Mouse (Mus musculus) myocyte (in vitro differentiated cells): ENCODE measurements at regions not wholly inside any gene's neighbourhood (a gene's known extent, or its start where the extent isn't known, plus 50 kb on each side); places are given as distances from the start of the nearest gene placed in this dataset.

ENCODE experiments used
- H3K27me3 ChIP-seq: one replicate; pipeline ENCODE4 v1.6.1; 2011; ENCODE audit not compliant: control insufficient read depth, insufficient read depth, insufficient read length
- H3K36me3 ChIP-seq: one replicate; pipeline ENCODE4 v1.6.1; 2011; ENCODE audit not compliant: control insufficient read depth, insufficient read depth
- H3K4me2 ChIP-seq: one replicate; pipeline ENCODE4 v1.6.1; 2011; ENCODE audit warnings: low read depth, control low read depth
- H3K4me3 ChIP-seq: one replicate; pipeline ENCODE4 v1.5.1; 2011; ENCODE audit warnings: mild to moderate bottlenecking, control low read depth, moderate library complexity
- H3K79me2 ChIP-seq: one replicate; pipeline ENCODE4 v1.6.1; 2011; ENCODE audit not compliant: control insufficient read depth, insufficient read depth
- H3ac ChIP-seq: one replicate; pipeline ENCODE4 v1.6.1; 2011; ENCODE audit not compliant: control insufficient read depth, insufficient read length
- CEBPB ChIP-seq: IDR thresholded peaks from 2 replicates; pipeline ENCODE4 v1.6.1; 2011; ENCODE audit warnings: mild to moderate bottlenecking, moderate library complexity; ENCODE audit not compliant: poor library complexity, insufficient read depth, severe bottlenecking
- E2F4 ChIP-seq: IDR thresholded peaks from one replicate; pipeline ENCODE4 v1.6.1; 2011; ENCODE audit warnings: mild to moderate bottlenecking, control low read depth, moderate library complexity; ENCODE audit not compliant: insufficient read depth
- MAX ChIP-seq: IDR thresholded peaks from one replicate; pipeline ENCODE4 v1.6.1; 2011; ENCODE audit warnings: low read depth, mild to moderate bottlenecking, control low read depth
- MYOD1 ChIP-seq, 3 experiments: IDR thresholded peaks; one replicate each; pipeline ENCODE4 v1.6.1; 2011; ENCODE audit warnings: control low read depth in 2 of 3, low read depth in 2 of 3, mild to moderate bottlenecking in 2 of 3, moderate library complexity in 1 of 3; ENCODE audit not compliant: insufficient read length in 2 of 3, control insufficient read depth in 1 of 3
- MYOG ChIP-seq, 3 experiments: IDR thresholded peaks; one replicate each; pipeline ENCODE4 v1.6.1; 2011; ENCODE audit warnings: control low read depth in 2 of 3, low read depth in 2 of 3, mild to moderate bottlenecking in 2 of 3; ENCODE audit not compliant: insufficient read length in 2 of 3, control insufficient read depth in 1 of 3, insufficient read depth in 1 of 3
- POLR2A ChIP-seq: IDR thresholded peaks from one replicate; pipeline ENCODE4 v1.6.1; 2011; ENCODE audit warnings: low read depth, mild to moderate bottlenecking, control low read depth, moderate library complexity; ENCODE audit not compliant: insufficient read length
- POLR2AphosphoS2 ChIP-seq: IDR thresholded peaks from one replicate; pipeline ENCODE4 v1.6.1; 2011; ENCODE audit warnings: low read depth, control low read depth; ENCODE audit not compliant: insufficient read length
- REST ChIP-seq: IDR thresholded peaks from one replicate; pipeline ENCODE4 v1.6.1; 2011; ENCODE audit warnings: mild to moderate bottlenecking, control low read depth, moderate library complexity; ENCODE audit not compliant: insufficient read depth, insufficient read length
- SRF ChIP-seq: IDR thresholded peaks from one replicate; pipeline ENCODE4 v1.6.1; 2011; ENCODE audit warnings: low read depth; ENCODE audit not compliant: control insufficient read depth, insufficient read length
- TCF12 ChIP-seq: IDR thresholded peaks from one replicate; pipeline ENCODE4 v1.6.1; 2011; ENCODE audit warnings: mild to moderate bottlenecking, control low read depth; ENCODE audit not compliant: poor library complexity, insufficient read depth, severe bottlenecking
- TCF3 ChIP-seq: IDR thresholded peaks from one replicate; pipeline ENCODE4 v1.6.1; 2011; ENCODE audit warnings: low read depth, control low read depth; ENCODE audit not compliant: insufficient read length
- USF1 ChIP-seq: IDR thresholded peaks from one replicate; pipeline ENCODE4 v1.6.1; 2011; ENCODE audit warnings: low read depth, mild to moderate bottlenecking, control low read depth, moderate library complexity

DNA sequence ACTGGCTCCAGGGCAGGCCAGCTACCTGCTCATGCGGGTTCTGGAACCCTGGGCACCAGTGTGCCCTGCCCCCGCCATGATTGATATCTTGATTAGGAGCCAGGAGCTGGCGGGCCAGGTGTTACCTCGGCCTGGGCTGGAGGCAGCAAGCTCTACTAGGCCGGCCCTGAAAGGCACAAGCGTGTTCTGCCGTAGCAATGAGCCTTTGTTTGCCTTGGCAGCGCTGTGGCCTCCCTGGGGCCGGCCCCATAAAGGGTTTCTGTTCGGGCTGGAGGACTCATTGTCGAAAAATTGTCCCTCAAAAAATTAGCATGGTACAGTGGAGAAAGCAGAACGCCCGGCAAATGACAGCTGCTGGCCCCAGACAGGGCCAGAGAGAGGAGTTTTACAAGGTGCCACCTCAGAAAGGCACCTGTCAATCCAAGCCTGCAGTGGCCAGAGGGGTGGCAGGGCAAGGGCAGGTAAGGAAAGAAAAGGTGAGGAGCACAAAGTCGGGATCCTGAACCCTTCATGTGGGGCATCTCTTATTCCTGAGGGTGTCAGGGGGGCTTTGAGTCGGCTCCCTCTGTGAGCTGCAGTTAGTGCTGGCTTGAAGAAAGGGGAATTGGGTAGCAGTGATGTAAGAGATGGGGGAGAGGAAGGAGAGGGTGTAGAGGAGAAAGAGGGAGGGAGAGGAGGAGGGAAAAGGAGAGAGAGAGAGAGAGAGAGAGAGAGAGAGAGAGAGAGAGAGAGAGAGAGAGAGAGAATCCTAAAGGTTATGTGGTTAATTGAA, 92.9 kb downstream of the Inhbb start:
- TF ChIP-seq E2F4 (no peak), USF1 (no peak), MYOD1 (IDR thresholded peaks at IDR 0.05; ENCODE audit: control insufficient read depth in 1 of 3, insufficient read length in 2 of 3, low read depth in 2 of 3) (no peak), MAX (no peak), POLR2AphosphoS2 (no peak), TCF3 (no peak), CEBPB (no peak), REST (no peak), TCF12 (no peak), SRF (no peak), POLR2A (no peak), MYOG (IDR thresholded peaks at IDR 0.05; ENCODE audit: control insufficient read depth in 1 of 3, insufficient read depth in 1 of 3, insufficient read length in 2 of 3, low read depth in 2 of 3) (no peak)
- Histone ChIP-seq H3K4me2 (no peak overlapping the region), H3K79me2 (no peaks in the 10 kb centered on the region)

DNA sequence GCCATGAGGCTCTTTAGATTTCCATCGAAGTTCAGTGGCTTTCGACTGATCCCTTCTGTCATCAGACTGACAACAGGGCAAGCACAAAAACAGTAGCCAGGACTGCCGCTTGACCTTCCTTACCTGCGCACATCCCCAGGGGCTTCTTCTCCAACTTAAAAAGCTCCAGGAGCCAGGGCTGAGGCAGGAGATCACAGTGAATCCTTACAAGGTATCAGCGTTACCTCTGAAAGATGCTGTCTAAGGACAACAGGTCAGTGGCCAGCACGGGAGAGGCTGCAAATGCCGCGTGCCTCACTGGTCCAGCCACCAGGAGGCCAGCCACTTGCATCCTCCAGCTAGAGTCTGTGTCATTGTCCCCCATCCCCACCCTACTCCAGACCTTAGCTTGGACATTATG, 97.5 kb downstream of the Inhbb start:
- H3K27me3 ChIP-seq, result peaks cover 12% of the 10 kb centered on the region
- H3K79me2 ChIP-seq, result no peaks in the 10 kb centered on the region
- H3K36me3 ChIP-seq, result no peaks in the 10 kb centered on the region
- no peak overlapping the region for H3ac ChIP-seq
- no peak overlapping the region for H3K4me3 ChIP-seq
- TF ChIP-seq POLR2AphosphoS2 (no peak), E2F4 (no peak), USF1 (no peak), REST (no peak), MYOD1 (IDR thresholded peaks at IDR 0.05; ENCODE audit: control insufficient read depth in 1 of 3, insufficient read length in 2 of 3, low read depth in 2 of 3) (no peak), TCF3 (no peak), TCF12 (no peak), MYOG (IDR thresholded peaks at IDR 0.05; ENCODE audit: control insufficient read depth in 1 of 3, insufficient read depth in 1 of 3, insufficient read length in 2 of 3, low read depth in 2 of 3) (no peak), CEBPB (no peak), MAX (no peak), SRF (no peak), POLR2A (no peak)
- no peak overlapping the region for H3K4me2 ChIP-seq

More for the DNA sequence above, 92.9 kb downstream of the Inhbb start:
- H3ac ChIP-seq, result no peak overlapping the region
- H3K27me3 ChIP-seq, result peaks cover 7% of the 10 kb centered on the region
- no peaks in the 10 kb centered on the region for H3K36me3 ChIP-seq
- H3K4me3 ChIP-seq, result no peak overlapping the region

DNA sequence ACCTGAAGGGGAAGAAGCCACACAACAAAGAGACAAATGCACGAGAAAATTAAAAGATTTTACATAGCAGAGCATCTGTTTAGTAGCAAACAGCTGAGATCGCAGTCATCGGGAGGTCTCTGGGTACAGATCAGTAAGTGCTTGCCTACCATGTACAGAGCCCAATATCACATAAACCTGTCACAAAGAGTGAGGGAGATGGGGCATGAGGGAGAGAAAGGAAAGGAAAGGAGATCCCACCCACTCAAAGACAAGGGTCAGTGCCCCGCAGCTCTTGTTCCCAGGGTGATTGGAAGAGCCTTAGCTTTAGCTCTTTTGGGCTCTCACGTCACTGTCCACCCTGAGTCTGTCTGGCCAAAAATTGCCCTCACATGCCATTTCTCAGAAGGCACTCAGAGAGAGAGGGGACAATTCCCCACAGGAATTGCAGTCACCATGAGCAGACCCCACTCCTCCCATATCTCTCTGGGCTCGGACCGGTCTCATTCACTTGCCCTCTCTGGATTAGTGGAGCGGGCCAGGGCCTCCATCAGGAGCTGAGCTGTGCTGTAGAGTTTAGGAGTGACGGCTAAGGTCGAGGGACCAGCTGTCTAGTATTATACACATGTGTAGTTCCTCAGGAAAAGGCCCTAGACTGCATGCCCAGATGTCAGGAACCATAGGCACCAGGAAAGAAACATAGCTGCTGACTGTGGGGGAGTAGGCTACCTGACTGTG, 99.6 kb downstream of the Inhbb start:
- Histone ChIP-seq H3K4me3 (no peak overlapping the region), H3K4me2 (no peak overlapping the region), H3K27me3 (peaks cover 12% of the 10 kb centered on the region), H3ac (no peak overlapping the region), H3K36me3 (no peaks in the 10 kb centered on the region), H3K79me2 (no peaks in the 10 kb centered on the region)
- no peak for TF ChIP-seq E2F4
- TF ChIP-seq POLR2AphosphoS2, result no peak
- TF ChIP-seq USF1, result no peak
- no peak for TF ChIP-seq TCF12
- no peak for TF ChIP-seq MAX
- TF ChIP-seq CEBPB, result no peak
- TF ChIP-seq SRF, result no peak
- no peak for TF ChIP-seq POLR2A
- no peak for TF ChIP-seq MYOD1 (IDR thresholded peaks at IDR 0.05; ENCODE audit: control insufficient read depth in 1 of 3, insufficient read length in 2 of 3, low read depth in 2 of 3)
- TF ChIP-seq MYOG (IDR thresholded peaks at IDR 0.05; ENCODE audit: control insufficient read depth in 1 of 3, insufficient read depth in 1 of 3, insufficient read length in 2 of 3, low read depth in 2 of 3), result no peak
- no peak for TF ChIP-seq REST
- no peak for TF ChIP-seq TCF3

DNA sequence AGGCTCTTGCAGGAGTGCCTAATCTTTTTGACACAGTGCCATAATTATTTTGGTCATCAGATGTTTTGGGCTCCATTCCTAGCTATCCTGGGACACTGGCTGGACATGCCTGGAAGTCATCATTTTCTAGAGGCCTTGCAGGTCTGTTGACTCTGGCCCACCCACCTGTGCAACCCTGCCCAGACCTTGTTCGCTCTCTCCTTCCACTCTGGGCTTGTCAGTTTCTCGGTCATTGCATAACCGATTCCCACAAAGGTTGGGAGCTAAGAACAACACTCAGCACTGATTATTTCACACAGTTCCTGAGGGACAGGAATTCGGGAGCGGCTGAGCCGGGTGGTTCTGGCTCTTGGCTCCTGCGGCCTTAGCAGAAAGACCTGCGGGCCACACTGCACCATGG, 100.2 kb downstream of the Inhbb start:
- no peaks in the 10 kb centered on the region for H3K79me2 ChIP-seq
- H3K4me2 ChIP-seq, result no peak overlapping the region
- TF ChIP-seq MYOD1 (IDR thresholded peaks at IDR 0.05; ENCODE audit: control insufficient read depth in 1 of 3, insufficient read length in 2 of 3, low read depth in 2 of 3), result no peak
- no peak for TF ChIP-seq MAX
- no peak for TF ChIP-seq SRF
- no peak for TF ChIP-seq E2F4
- no peak for TF ChIP-seq USF1
- TF ChIP-seq TCF3, result no peak
- TF ChIP-seq TCF12, result no peak
- TF ChIP-seq REST, result no peak
- no peak for TF ChIP-seq CEBPB
- H3K36me3 ChIP-seq, result no peaks in the 10 kb centered on the region
- H3K4me3 ChIP-seq, result no peak overlapping the region
- H3K27me3 ChIP-seq, result peaks cover 12% of the 10 kb centered on the region
- H3ac ChIP-seq, result no peak overlapping the region
